Mouse (Mus musculus) heart, embryonic 14.5 days (tissue): Measurements from ENCODE around the gene Crip1. TPM values are rescaled to one million over a fixed set of nuclear protein-coding genes. Genes with fewer than 3 reads are reported as not detected.
"Not testable (repeated sequence)": the region's sequence is repeated elsewhere in the genome, so short reads cannot be mapped to it uniquely, and the experiment has no call there.

Experiments used
- ATAC-seq: fragments of 200-750 bp; cut with Nextera tagmentation; 2 replicates; pipeline ENCODE4 v1.8.0; 2017; ENCODE audit warnings: low read depth, moderate TSS enrichment; ENCODE audit not compliant: insufficient number of reproducible peaks, insufficient read depth, low FRiP score
- H3K27ac ChIP-seq, 2 experiments: fragments of 200-500 bp in 1 of 2; fragments of 300-500 bp in 1 of 2; sonication (generic) in 1 of 2; replicated peaks in 1 of 2; 2 replicates each; pipeline ENCODE4 v1.5.1; 2012 to 2014; ENCODE audit warnings: low read depth in 2 of 2, low read length in 2 of 2, control low read depth in 1 of 2, mild to moderate bottlenecking in 1 of 2, mixed read lengths in 1 of 2; ENCODE audit not compliant: control insufficient read depth in 1 of 2, insufficient read depth in 1 of 2
- H3K27me3 ChIP-seq: fragments of 300-500 bp; sonication (generic); 2 replicates; pipeline ENCODE4 v1.6.1; 2014; ENCODE audit warnings: mild to moderate bottlenecking, low read length, control low read depth; ENCODE audit not compliant: control insufficient read depth, insufficient read depth
- H3K36me3 ChIP-seq: fragments of 300-500 bp; sonication (generic); 2 replicates; pipeline ENCODE4 v1.6.1; 2014; ENCODE audit warnings: mild to moderate bottlenecking, control low read depth, low read length, mixed read lengths; ENCODE audit not compliant: control insufficient read depth, insufficient read depth
- H3K4me1 ChIP-seq, 2 experiments: fragments of 200-500 bp in 1 of 2; fragments of 300-500 bp in 1 of 2; sonication (generic) in 1 of 2; 2 replicates each; pipeline ENCODE4 v1.6.1; 2012 to 2014; ENCODE audit warnings: low read length in 2 of 2, control low read depth in 1 of 2, mixed read lengths in 1 of 2; ENCODE audit not compliant: control insufficient read depth in 2 of 2, insufficient read depth in 2 of 2
- H3K4me2 ChIP-seq: fragments of 300-500 bp; sonication (generic); 2 replicates; pipeline ENCODE4 v1.6.1; 2014; ENCODE audit warnings: mild to moderate bottlenecking, low read length
- H3K4me3 ChIP-seq, 2 experiments: fragments of 200-500 bp in 1 of 2; fragments of 300-500 bp in 1 of 2; sonication (generic) in 1 of 2; 2 replicates each; pipeline ENCODE4 v1.5.1; 2012 to 2014; ENCODE audit warnings: low read length in 2 of 2, mild to moderate bottlenecking in 2 of 2, control low read depth in 1 of 2, low read depth in 1 of 2, moderate library complexity in 1 of 2; ENCODE audit not compliant: control insufficient read depth in 1 of 2, insufficient read depth in 1 of 2
- H3K9ac ChIP-seq: fragments of 300-500 bp; sonication (generic); 2 replicates; pipeline ENCODE4 v1.6.1; 2014; ENCODE audit warnings: mild to moderate bottlenecking, low read length
- H3K9me3 ChIP-seq: fragments of 300-500 bp; sonication (generic); 2 replicates; pipeline ENCODE4 v1.6.1; 2016; ENCODE audit warnings: low read length, control low read depth; ENCODE audit not compliant: control insufficient read depth
- WGBS: fragments of 180-500 bp; shearing (Covaris S2); extraction: QIAGEN DNeasy Blood & Tissue Kit; methylation state at CpG from one replicate; pipeline ENCODE4 v1.1.7; 2014; 5-methylcytosine and 5-hydroxymethylcytosine counted together
- polyA plus RNA-seq: library from polyadenylated mRNA; unstranded; fragments of >200 nt; fragmentation: Nextera tagmentation; extraction: Ambion mirVana; gene quantifications from 2 replicates; pipeline ENCODE4 v1.2.1, GENCODE M21; 2014

The Crip1 gene
- polyA plus RNA-seq, 1 experiment from 2014 or later: 586 TPM

DNA sequence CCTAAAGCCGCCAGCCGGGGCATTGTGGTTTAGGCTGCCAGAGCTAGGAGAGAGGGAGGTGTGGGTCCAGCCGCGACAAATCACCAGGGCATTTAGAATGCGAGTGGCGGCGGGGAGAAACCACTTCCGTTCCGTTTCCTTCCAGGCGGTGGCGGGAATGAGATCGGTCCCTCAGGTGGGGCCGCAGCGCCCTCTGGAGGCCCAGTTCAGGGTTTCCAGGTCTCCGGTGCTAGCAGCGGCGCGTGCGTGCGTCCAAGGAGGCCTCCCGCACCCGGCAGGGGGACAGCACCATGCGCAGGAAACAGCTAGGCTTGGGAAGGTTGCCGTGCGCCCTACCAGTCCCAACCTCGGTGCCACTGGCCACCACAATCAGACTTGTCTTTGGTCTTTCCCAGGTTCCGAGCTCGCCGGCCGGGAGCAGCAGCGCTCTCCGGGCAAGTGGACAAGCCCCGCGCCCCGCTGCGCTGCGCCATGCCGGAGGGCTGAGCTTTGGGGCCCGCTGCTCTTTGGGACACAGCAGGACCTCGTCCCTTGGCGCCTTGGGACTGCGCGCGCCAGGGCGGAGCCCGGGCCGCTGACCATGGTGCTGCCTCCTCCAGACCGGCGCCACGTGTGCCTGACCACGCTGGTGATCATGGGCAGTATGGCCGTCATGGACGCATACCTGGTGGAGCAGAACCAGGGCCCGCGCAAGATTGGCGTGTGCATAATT, 41.6 kb downstream of the Crip1 start:
- Histone ChIP-seq H3K27me3 (peaks cover 48% of the 10 kb centered on the region), H3K9me3 (no peaks in the 10 kb centered on the region), H3K36me3 (no peaks in the 10 kb centered on the region), H3K4me1 (peaks cover 4 to 24% of the 10 kb centered on the region in 2 experiments; a peak in 3 of 4 replicates), H3K9ac (no peak overlapping the region), H3K27ac (no peak overlapping the region), H3K4me3 (peak overlapping the region; percentile 28 to 39), H3K4me2 (peak overlapping the region; percentile 84)
- ATAC-seq: no peak; the same call in 1 of the 2 replicates
- 2% methylated on average over 56 of the region's 56 CpGs for WGBS

DNA sequence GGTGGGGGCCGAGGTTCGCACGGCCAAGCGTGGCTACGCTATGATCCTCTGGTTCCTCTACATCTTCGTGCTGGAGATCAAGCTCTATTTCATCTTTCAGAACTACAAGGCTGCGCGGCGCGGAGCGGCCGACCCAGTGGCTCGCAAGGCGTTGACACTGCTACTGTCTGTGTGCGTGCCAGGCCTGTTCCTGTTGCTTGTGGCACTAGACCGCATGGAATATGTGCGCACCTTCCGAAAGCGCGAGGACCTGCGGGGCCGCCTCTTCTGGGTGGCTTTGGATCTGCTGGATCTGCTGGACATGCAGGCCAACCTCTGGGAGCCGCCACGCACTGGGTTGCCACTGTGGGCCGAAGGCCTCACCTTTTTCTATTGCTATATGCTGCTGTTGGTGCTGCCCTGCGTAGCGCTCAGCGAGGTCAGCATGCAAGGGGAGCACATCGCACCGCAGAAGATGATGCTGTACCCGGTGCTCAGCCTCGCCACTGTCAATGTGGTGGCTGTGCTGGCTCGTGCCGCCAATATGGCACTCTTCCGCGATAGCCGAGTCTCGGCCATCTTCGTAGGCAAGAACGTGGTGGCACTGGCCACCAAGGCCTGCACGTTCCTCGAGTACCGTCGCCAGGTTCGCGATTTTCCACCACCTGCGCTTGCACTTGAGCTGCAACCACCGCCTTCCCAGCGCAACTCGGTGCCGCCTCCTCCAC, 42.4 kb downstream of the Crip1 start:
- Histone ChIP-seq H3K36me3 (no peaks in the 10 kb centered on the region), H3K9me3 (no peaks in the 10 kb centered on the region), H3K27ac (no peak overlapping the region), H3K4me2 (peak overlapping the region; percentile 84), H3K27me3 (peaks cover 48% of the 10 kb centered on the region), H3K4me3 (peak overlapping the region in 1 of 2 experiments; percentile 39; a peak in 2 of 4 replicates), H3K9ac (no peak overlapping the region), H3K4me1 (peaks cover 4 to 24% of the 10 kb centered on the region in 2 experiments; a peak in 3 of 4 replicates)
- no peak for ATAC-seq
- 83% methylated on average over 51 of the region's 51 CpGs for WGBS

DNA sequence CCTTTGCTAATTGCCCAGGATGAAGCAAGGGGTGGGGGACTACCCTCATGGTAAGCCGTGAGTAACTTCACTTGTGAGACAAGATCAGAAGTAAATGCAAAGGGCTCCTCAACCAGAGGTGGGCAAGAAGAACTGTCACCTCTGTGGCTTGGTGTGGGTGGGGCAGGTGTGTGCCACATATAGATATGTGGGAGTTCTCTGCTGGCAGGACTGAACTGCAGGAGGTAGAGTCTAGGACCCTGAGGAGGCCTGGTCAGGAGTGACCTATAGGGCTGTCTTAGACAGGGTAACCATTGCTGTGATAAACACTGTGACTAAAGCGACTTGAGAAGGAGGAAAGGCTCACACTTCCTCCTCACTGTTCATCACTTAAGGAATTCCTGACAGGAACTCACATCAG, 47.3 kb downstream of the Crip1 start:
- ATAC-seq: no peak
- H3K4me2 ChIP-seq: no peak overlapping the region
- 53% methylated on average over 2 of the region's 2 CpGs for WGBS

DNA sequence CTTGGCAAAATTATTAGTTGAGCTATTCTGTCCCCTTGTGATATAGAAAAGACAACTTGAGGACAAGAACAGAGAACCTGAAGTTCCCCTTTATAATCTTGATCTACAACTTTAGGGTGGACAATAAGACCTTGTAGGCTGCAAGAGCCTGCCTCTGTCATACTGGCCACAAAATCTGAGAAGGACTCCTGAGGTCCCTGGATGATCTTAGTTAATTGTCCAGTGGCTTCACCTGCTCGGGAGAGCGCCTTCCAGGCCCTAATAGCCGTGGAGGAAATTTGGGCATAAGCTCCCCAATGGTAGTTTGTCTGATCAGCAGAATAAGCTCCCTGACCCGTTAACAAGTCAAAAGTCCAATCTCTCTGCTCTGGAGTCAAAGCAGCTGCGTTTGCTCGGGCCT, 53.0 kb downstream of the Crip1 start:
- not testable (repeated sequence) for H3K27me3 ChIP-seq, H3K4me1 ChIP-seq, H3K9ac ChIP-seq, H3K36me3 ChIP-seq, ATAC-seq, H3K27ac ChIP-seq, H3K9me3 ChIP-seq, H3K4me2 ChIP-seq, H3K4me3 ChIP-seq
- WGBS: no CpG with 5 or more reads among the region's 6 CpGs

More for the DNA sequence above, 47.3 kb downstream of the Crip1 start:
- no peaks in the 10 kb centered on the region for H3K4me1 ChIP-seq
- H3K27me3 ChIP-seq: peaks cover 7% of the 10 kb centered on the region
- no peak overlapping the region for H3K4me3 ChIP-seq
- H3K36me3 ChIP-seq: no peaks in the 10 kb centered on the region
- no peak overlapping the region for H3K27ac ChIP-seq
- H3K9ac ChIP-seq: no peak overlapping the region
- H3K9me3 ChIP-seq: peaks cover 7% of the 10 kb centered on the region; the same call in 1 of the 2 replicates

DNA sequence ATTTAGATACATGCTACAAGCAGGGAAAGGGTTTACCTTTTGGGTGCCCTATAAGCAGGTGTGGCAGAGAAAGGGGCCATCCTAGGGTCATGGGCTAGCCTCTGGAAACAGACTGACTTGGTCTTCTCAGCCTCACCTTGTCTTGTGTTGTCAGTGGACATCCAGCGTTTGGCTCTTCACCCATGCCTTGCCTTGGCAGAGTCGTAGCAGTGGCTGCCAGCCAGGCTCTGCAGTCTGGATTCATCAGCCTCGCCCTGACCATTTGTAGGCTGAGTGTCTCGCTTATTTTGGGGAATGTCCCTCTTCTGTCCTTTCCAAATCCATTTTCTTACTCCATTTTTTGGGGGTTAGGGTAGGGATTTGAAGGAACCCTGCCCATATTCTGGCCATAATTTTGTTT, 55.2 kb downstream of the Crip1 start:
- ATAC-seq: no peak
- 81% methylated on average over 4 of the region's 4 CpGs for WGBS

DNA sequence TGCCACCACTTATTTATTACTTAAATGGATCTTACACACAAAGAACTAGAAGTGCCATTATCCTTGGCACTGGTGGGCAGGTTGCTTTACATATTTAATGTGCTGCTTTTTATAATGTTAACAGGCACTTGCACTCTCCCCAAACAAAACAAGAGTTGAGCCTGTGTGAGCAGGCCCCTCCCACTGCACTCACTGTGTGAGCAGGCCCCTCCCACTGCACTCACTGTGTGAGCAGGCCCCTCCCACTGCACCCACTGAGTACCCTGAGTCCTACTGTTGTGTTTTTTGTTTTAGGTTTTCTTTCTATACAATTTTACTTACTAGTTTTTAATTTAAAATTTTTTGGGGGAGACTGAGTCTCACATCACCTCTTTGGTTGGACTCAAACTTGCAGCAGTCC, 55.9 kb downstream of the Crip1 start:
- Histone ChIP-seq H3K4me1 (no peaks in the 10 kb centered on the region), H3K27ac (no peak overlapping the region), H3K9me3 (no peaks in the 10 kb centered on the region), H3K4me2 (no peak overlapping the region), H3K36me3 (no peaks in the 10 kb centered on the region), H3K27me3 (no peaks in the 10 kb centered on the region), H3K4me3 (no peak overlapping the region), H3K9ac (no peak overlapping the region)
- ATAC-seq: no peak

More for the DNA sequence above, 55.2 kb downstream of the Crip1 start:
- Histone ChIP-seq H3K9me3 (no peaks in the 10 kb centered on the region), H3K27me3 (no peaks in the 10 kb centered on the region), H3K4me3 (no peak overlapping the region), H3K4me2 (no peak overlapping the region), H3K9ac (no peak overlapping the region), H3K36me3 (no peaks in the 10 kb centered on the region), H3K4me1 (no peaks in the 10 kb centered on the region), H3K27ac (no peak overlapping the region)
